Mouse (Mus musculus) forebrain, postnatal 0 days (tissue): ENCODE data around the gene Ptprj. TPM values are rescaled to one million over a fixed set of nuclear protein-coding genes. Genes with fewer than 3 reads are reported as not detected.

ENCODE experiments used
- ATAC-seq: fragments of 200-750 bp; cut with Nextera tagmentation; 2 replicates; pipeline ENCODE4 v1.8.0; 2017; ENCODE audit warnings: mild to moderate bottlenecking, moderate library complexity
- DNase-seq: peaks from one replicate; pipeline ENCODE4 v3.0.0-alpha.2; 2015
- H3K27ac ChIP-seq: fragments of 300-500 bp; sonication (generic); 2 replicates; pipeline ENCODE4 v1.5.1; 2014; ENCODE audit warnings: low read depth, mild to moderate bottlenecking, antibody characterized with exemption, low read length, moderate library complexity, mixed read lengths
- H3K27me3 ChIP-seq: fragments of 300-500 bp; sonication (generic); 2 replicates; pipeline ENCODE4 v1.6.1; 2014; ENCODE audit warnings: mild to moderate bottlenecking, low read length, mixed read lengths; ENCODE audit not compliant: insufficient read depth
- H3K36me3 ChIP-seq: fragments of 300-500 bp; sonication (generic); 2 replicates; pipeline ENCODE4 v1.6.1; 2014; ENCODE audit warnings: mild to moderate bottlenecking, moderate library complexity; ENCODE audit not compliant: insufficient read depth
- H3K4me1 ChIP-seq: fragments of 300-500 bp; sonication (generic); 2 replicates; pipeline ENCODE4 v1.6.1; 2014; ENCODE audit warnings: antibody characterized with exemption; ENCODE audit not compliant: insufficient read depth
- H3K4me2 ChIP-seq: fragments of 300-500 bp; sonication (generic); 2 replicates; pipeline ENCODE4 v1.6.1; 2014; ENCODE audit warnings: low read depth, mild to moderate bottlenecking, moderate library complexity
- H3K4me3 ChIP-seq: fragments of 300-500 bp; sonication (generic); 2 replicates; pipeline ENCODE4 v1.5.1; 2014; ENCODE audit warnings: low read depth, low read length, mixed read lengths
- H3K9ac ChIP-seq: fragments of 300-500 bp; sonication (generic); 2 replicates; pipeline ENCODE4 v1.6.1; 2014; ENCODE audit warnings: mild to moderate bottlenecking
- H3K9me3 ChIP-seq: fragments of 300-500 bp; sonication (generic); 2 replicates; pipeline ENCODE4 v1.6.1; 2016; ENCODE audit warnings: low read length
- CTCF ChIP-seq: sonication (generic); IDR thresholded peaks from 2 replicates; pipeline ENCODE4 v1.5.1; 2016; ENCODE audit warnings: antibody characterized with exemption, control low read depth, low read depth
- WGBS: fragments of 180-500 bp; shearing (Covaris S2); extraction: QIAGEN DNeasy Blood & Tissue Kit; methylation state at CpG from one replicate; pipeline ENCODE4 v1.1.7; 2014; 5-methylcytosine and 5-hydroxymethylcytosine counted together
- polyA plus RNA-seq: library from polyadenylated mRNA; unstranded; fragments of >200 nt; fragmentation: Nextera tagmentation; extraction: Ambion mirVana; gene quantifications from 2 replicates; pipeline ENCODE4 v1.2.1, GENCODE M21; 2015
- total RNA-seq: library from RNA; depleted of rRNA; stranded (reverse); fragments of >200 nt; gene quantifications from 2 replicates; pipeline ENCODE4 v1.2.3, GENCODE M21; 2014

Ptprj gene
- total and polyA plus RNA-seq, 2 experiments from 2014 or later: 3.9 to 34.0 TPM

GRCm38 (mm10) chr2:90509268-90509667 lies 71.2 kb downstream of the Ptprj start:
- 89% methylated on average over 4 of the region's 4 CpGs for WGBS

GRCm38 (mm10) chr2:90506143-90506542 lies 74.3 kb downstream of the Ptprj start:
- Histone ChIP-seq H3K9ac (no peak overlapping the region), H3K4me1 (peaks cover 7% of the 10 kb centered on the region; the same call in 1 of the 2 replicates), H3K36me3 (no peaks in the 10 kb centered on the region), H3K27ac (no peak overlapping the region), H3K9me3 (no peaks in the 10 kb centered on the region), H3K27me3 (no peaks in the 10 kb centered on the region), H3K4me3 (no peak overlapping the region), H3K4me2 (no peak overlapping the region)
- ATAC-seq: no peak
- no peak for TF ChIP-seq CTCF
- 36% methylated on average over 3 of the region's 3 CpGs for WGBS
- DNase-seq: no peak

More at GRCm38 (mm10) chr2:90509268-90509667, 71.2 kb downstream of the Ptprj start:
- Histone ChIP-seq H3K36me3 (no peaks in the 10 kb centered on the region), H3K9me3 (no peaks in the 10 kb centered on the region), H3K27me3 (no peaks in the 10 kb centered on the region), H3K4me2 (no peak overlapping the region), H3K9ac (no peak overlapping the region), H3K27ac (no peak overlapping the region), H3K4me1 (peaks cover 7% of the 10 kb centered on the region; the same call in 1 of the 2 replicates), H3K4me3 (no peak overlapping the region)
- no peak for ATAC-seq
- no peak for TF ChIP-seq CTCF
- no peak for DNase-seq

- Histone ChIP-seq H3K4me2 (no peak overlapping the region), H3K4me1 (peaks cover 7% of the 10 kb centered on the region; the same call in 1 of the 2 replicates), H3K9ac (no peak overlapping the region), H3K36me3 (no peaks in the 10 kb centered on the region), H3K9me3 (no peaks in the 10 kb centered on the region), H3K27me3 (no peaks in the 10 kb centered on the region), H3K27ac (no peak overlapping the region), H3K4me3 (no peak overlapping the region)
- TF ChIP-seq CTCF: no peak
- DNase-seq (peak; percentile 32), ATAC-seq (peak; percentile 80)
- WGBS: 60% methylated on average over 6 of the region's 6 CpGs
Measured at GRCm38 (mm10) chr2:90504731-90505171, 75.7 kb downstream of the Ptprj start.

- no peak for TF ChIP-seq CTCF
- no peaks in the 10 kb centered on the region for H3K9me3 ChIP-seq
- DNase-seq (no peak), ATAC-seq (no peak)
- no peaks in the 10 kb centered on the region for H3K36me3 ChIP-seq
- H3K27me3 ChIP-seq: no peaks in the 10 kb centered on the region
- no peak overlapping the region for H3K4me2 ChIP-seq
- WGBS: 92% methylated on average over 3 of the region's 3 CpGs
- H3K4me3 ChIP-seq: no peak overlapping the region
- no peak overlapping the region for H3K9ac ChIP-seq
- H3K27ac ChIP-seq: no peak overlapping the region
- H3K4me1 ChIP-seq: peaks cover 7% of the 10 kb centered on the region; the same call in 1 of the 2 replicates
Measured at GRCm38 (mm10) chr2:90503182-90503833, 77.1 kb downstream of the Ptprj start.

GRCm38 (mm10) chr2:90502738-90503137 lies 77.7 kb downstream of the Ptprj start:
- Histone ChIP-seq H3K4me2 (no peak overlapping the region), H3K4me3 (no peak overlapping the region), H3K27me3 (no peaks in the 10 kb centered on the region), H3K9me3 (no peaks in the 10 kb centered on the region), H3K27ac (no peak overlapping the region), H3K9ac (no peak overlapping the region), H3K36me3 (no peaks in the 10 kb centered on the region), H3K4me1 (peaks cover 7% of the 10 kb centered on the region; the same call in 1 of the 2 replicates)
- DNase-seq (no peak), ATAC-seq (no peak)
- no peak for TF ChIP-seq CTCF

- H3K27me3 ChIP-seq: no peaks in the 10 kb centered on the region
- no peaks in the 10 kb centered on the region for H3K36me3 ChIP-seq
- ATAC-seq (no peak), DNase-seq (no peak)
- TF ChIP-seq CTCF: no peak
- no peak overlapping the region for H3K4me2 ChIP-seq
- peaks cover 7% of the 10 kb centered on the region; the same call in 1 of the 2 replicates for H3K4me1 ChIP-seq
- H3K4me3 ChIP-seq: no peak overlapping the region
- 83% methylated on average over 3 of the region's 3 CpGs for WGBS
- H3K9ac ChIP-seq: no peak overlapping the region
- H3K27ac ChIP-seq: no peak overlapping the region
- H3K9me3 ChIP-seq: no peaks in the 10 kb centered on the region
Measured at GRCm38 (mm10) chr2:90501708-90502107, 78.7 kb downstream of the Ptprj start.

GRCm38 (mm10) chr2:90500892-90501291 lies 79.6 kb downstream of the Ptprj start:
- Histone ChIP-seq H3K4me1 (peaks cover 7% of the 10 kb centered on the region; the same call in 1 of the 2 replicates), H3K36me3 (no peaks in the 10 kb centered on the region), H3K9ac (no peak overlapping the region), H3K9me3 (no peaks in the 10 kb centered on the region), H3K27me3 (no peaks in the 10 kb centered on the region), H3K4me2 (no peak overlapping the region), H3K4me3 (no peak overlapping the region), H3K27ac (no peak overlapping the region)
- no peak for TF ChIP-seq CTCF
- ATAC-seq (no peak), DNase-seq (no peak)
